Mouse (Mus musculus) ES-CJ7 (cell line): Measurements from ENCODE around the gene Cacnb1.

Experiments
- DNase-seq: peaks from one replicate; pipeline ENCODE4 v3.0.0; 2011; ENCODE audit warnings: low read depth, low spot score

Gene Cacnb1

DNA sequence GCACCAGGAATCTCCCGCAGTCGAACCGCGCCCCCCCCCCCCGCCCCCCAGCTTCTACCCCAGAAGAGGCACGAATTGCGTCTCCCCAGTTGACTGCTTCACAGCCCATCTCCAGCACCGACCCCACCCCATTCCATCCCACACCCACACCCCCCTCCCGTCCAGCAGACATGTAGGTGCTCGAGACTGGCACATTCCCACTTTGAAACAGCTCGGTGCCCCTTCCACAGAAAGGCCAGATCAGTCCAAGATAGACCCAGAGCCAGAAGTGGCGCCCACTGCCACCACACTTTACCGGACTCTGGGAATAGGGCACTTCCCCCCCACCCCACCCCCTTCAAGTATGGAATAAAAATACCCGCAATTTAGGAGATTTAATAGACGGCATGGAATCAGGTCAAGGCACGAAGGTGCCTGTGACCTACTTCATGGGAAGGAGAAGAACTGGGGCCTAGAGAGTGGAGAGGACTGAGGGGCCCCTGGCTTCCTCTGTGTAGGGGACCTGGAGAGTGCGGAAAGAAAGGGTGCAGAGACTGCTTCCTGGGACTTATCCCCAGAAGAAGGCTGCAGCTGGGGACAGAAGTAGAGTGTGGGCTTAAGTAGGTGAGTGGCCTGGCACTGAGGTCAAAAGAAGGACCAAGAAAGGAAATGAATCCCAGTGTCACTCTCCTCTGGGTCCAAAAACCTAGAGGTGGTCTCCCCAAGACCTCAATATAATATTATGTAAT is 35.9 kb downstream of the Cacnb1 start:
- DNase-seq = no peak

DNA sequence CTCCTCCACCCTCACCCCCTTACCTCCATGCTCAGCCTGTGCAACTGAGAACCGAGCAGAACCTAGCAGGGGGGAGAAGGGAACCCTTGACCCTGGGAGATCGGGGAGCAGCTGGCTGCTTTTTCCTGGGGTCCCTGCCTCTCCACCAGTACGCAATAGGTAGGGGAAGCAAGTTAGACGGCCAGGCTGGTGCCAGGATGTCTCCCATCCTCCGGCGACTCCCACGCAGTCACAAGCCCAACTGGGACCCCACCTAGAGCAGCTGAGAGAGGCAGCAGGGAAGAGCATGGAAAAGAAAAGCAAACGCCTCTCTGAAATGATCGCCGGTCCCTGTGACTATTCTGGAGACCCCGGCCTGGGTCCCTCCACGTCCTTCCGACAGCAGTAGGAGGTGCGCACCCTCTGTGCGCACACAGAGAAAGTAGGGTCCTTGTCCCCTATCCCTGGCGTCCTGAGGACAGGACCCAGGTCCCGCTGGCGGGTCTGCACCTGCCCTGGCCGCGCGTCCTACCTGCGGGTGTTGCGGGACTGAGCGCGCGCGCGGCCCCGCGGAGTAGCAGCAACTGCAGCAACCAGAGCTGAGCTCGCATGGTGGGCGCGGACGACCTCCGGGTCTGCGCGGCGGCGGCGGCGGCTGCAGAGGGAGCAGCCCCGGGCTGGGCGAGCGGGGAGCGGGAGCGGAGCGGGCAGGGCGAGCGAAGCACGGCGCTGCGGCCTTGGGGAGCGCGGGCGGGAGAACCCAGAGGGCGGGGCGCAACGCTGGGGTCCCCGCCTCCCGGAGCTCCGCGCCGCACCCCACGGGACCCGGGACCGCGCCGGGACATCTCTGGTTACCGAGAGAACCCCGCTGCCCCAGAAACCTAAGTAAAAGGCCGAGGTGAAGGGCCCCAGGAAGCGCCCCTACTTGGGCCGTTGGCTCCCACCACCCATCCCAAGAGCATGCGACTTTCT is 36.8 kb downstream of the Cacnb1 start, which contains the start of gene Plxdc1:
Gene Plxdc1, minus strand, starts transcription at position 718 of the 951 bp plus-strand sequence.
- DNase-seq = no peak

DNA sequence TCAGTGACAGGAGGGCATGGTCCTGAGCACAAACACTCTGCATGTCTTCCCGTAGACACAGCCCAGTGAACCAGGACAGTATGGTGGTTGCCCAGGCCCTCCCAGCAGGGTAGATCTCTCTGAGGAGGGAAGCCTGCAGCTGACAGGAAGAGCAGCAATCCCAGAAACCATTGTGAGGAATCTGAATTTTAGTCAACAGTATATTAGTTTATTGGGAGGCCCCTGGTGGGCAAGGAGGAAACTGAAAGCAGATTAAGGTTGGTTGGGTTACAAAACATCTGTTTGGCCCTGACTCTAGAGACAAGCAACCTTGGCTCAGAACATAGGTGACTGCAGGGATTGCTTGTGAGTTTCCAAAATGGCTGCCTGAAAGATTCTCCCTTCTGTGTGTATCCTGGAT is 38.9 kb downstream of the Cacnb1 start:
- peak; percentile 60 for DNase-seq

DNA sequence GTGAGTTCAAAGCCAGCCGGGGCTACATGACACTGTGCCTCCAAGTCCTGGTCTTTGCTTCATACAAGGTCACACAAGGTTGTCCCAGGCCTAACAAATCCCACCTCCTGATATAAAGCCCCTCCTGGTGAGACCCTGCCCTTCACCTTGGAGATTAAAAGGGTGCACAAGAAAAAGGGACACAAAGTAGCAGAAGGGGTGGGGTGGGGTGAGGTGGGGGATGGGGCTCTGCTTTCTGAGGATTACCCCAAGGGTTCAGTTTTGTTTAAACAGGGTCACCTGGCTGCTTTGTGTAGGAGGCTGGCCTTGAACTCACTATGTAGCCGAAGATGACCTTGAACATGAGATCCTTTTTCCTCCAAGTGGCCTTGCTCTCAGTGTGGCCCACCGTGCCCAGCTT is 39.3 kb downstream of the Cacnb1 start:
- DNase-seq = peak; percentile 86

DNA sequence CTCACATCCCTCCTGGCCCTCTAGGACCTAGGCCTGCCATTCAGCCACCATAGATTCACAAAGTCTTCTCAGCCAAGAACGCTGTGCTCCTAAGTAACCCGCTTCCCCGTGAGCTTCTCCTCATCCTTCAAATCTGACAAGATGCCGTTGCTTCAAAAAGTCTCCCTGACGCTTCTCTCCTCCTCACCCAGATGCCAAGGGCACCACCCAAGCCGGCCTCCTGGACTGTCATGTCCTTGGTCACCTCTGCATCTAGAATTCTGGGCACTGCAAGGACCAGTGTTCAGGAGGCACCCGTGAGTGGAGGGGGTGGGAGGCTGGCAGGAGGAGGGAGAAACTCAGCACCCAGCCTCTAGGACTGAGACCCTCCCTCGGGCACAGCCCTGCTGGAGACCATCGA is 40.1 kb downstream of the Cacnb1 start:
- DNase-seq = no peak

DNA sequence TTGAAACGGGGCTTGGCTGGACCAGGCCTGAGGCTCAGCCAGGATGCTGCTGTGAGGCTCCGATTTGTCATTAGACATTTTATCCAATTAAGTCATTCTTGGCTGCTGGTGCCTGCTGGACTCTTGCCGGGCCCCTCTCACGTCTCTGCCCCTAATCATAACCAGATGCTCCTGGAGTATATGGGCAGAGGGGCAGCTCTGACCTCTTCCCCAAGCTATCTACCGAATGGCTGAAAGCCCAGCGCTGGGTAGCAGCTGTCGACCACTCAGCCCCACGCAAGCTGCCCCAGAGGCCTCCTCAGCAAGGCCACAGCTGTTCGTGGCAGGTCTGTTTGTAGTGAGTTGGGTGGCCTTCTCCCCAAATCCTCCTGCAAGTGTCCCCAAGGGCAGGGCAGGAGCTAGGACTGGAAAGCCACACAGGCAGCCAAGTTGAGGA is 42.3 kb downstream of the Cacnb1 start:
- no peak for DNase-seq

DNA sequence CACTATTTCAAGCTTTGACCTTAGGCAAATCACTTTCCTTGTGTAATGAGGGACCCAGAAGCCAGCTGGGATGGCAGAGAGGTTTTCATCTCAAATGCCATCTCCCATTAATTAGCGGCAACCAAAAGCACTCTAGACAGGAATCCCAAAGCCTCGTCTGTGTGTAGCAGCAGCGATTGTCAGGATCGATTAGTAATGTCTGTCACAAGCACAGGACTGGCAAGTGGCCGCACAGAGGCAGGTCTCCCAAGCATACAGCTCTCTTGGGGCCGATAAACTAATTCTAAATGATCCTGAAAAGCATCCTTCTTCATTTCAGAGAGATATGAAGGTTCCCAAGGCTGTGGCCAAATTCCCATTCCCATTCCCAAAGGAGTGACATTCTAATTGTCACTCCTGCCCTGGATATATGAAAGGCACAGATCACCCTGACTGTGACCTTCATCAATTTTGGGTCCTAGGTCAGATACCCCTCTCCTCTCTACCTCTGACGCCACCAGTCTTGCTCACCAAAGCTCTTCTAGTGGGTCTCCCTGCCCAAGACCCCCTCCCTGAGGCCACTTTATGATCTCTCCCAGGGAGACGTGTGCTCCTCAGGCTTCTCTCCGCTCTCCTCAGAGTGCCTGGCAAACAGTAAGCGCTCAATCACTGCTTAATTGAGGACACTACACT is 42.9 kb downstream of the Cacnb1 start:
- peak; percentile 81 for DNase-seq

DNA sequence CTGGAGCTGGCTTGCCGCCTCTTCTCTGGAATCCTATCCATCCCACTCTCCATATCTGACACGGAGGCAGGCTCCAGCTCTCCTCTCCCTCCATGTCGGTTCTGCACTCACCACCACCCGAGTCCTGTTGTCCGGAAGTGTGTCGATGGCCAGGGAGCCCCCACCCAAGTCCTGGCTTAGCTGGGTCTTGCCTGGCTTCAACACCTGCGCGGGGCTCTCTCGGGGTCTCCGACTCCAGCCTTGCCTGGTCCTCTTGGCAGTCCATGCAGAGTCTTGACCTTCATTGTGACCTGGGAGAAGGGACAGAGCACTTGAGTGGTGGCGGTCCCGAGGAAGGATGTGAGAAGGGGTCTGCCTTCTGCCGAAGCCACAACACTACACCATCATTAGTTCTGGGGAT is 44.4 kb downstream of the Cacnb1 start:
- DNase-seq = no peak

DNA sequence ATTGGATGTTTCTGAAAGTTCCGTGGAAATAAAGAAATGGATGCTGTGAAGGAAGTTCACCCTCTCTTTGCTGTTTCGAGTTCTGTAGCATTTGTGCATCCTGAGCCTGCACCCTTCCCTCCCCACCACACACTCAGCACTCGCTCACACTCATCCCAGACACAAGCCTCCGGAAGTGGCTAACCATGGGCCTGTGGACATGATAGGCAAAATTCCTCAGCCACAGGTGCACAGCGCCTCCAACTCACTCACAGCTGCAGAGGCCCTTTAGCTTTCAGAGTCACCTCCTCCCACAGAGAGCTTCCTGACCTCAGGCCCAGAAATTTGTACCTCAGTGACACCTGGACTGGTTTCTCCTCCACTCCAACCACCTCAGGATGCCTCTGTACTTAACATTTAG is 45.0 kb downstream of the Cacnb1 start:
- no peak for DNase-seq

DNA sequence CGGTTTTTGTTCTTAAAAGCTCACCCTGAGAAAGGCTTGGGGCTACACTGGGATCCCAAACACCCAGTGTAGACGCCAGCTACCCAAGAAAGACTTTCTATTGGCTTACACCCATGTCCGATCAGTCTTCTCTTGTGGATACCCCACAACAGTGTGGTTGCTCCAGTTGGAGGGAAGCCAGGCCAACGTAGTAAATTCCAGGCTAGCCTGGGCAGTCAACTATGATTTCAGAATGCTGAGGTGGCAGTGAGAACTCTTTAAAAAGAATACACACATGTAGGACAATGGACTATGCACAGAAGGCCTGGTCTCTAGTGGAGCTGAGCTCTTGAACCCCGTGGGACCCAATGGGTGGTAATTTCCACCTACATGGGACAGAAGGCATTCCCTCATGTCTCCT is 48.1 kb downstream of the Cacnb1 start:
- DNase-seq = no peak

DNA sequence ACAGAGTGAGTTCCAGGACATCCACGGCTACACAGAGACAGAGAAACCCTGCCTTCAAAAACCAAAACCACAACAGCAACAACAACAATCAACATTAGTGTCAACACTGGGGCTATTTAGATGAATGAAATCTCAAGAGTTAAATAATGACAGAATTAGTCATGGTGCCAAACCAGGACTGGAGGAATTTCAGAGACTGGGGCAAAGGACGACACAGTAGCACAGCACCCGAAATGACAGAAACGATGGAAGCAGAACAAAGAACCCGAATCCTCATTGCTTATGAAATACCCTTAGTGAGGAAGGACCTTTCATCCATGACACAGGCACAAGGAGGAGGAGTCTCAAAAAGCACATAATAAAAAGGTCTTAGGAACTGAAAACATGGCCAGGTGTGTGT is 48.7 kb downstream of the Cacnb1 start:
- no peak for DNase-seq

DNA sequence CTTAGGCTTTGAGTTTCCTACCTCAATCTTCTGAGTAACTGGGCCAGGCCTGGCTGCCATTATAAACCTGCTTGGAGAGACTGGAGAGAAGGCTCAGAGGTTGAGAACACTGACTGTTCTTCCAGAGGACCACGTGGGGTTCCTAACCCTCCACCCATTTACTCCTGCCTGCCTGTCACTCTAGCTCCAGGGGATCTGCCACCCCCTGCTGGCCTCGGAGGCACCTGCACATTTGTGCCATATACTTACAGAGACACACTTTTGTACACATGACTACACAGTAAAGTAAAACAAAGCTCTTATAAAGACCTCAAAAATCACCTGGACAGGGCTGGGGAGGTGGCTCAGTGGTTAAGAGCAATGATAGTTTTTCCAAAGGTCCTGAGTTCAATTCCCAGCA is 50.4 kb downstream of the Cacnb1 start:
- DNase-seq = peak; percentile 87

DNA sequence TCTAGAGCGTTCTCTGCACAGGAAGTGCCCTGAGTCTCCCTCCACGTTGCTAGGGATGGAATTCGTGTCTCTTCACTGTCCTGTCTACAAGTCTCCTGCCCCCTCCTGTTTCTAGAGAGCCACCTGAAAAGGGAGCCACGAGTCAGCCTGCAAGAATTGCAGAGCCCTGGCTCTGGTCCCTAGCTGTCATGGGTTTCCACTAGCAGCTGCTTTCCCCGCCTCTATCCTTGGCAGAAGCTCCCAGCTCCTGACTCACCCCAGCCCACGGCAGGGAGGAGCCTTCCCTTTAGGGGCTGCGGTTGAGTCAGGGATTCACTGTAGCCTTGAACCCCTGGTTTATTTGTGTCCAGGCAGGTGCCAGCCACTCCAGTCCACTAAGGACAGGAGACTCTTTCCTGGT is 51.6 kb downstream of the Cacnb1 start:
- no peak for DNase-seq

DNA sequence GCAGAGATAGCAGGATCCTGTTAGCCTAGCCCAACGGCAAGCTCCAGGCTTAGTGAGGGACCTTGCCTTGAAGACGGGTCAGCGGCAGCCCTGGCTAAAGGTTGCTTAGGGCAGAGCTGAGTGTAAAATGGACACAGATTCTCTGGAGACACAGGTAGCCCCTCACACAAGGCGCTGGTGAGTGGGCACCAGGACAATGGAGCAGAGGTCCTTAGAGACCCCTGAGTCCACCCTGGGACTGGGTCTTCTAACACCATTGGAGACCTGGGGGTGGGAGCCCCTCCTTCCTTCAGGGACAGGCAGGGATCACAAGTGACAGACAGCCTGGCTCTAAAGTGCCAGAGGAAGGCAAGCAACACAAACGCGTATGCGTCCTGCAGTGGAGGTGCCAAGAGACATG is 52.1 kb downstream of the Cacnb1 start:
- DNase-seq = no peak

DNA sequence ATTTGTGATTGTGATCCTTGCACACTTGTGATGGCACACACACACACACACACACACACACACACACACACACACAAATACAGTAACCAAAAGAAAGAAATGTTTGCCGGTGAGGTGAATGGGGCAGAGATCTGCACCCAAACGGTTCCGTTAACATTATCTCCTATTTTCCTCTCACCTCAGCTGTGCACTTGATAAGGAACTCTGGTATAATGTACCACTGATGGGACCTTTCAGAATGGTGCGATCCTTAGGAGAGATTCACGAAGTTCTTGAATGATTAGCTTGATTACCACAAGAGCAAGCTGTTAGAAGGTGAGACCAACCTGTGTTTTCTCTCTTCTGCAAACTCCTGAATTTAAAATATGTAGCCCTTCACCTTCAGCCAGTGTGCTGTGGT is 54.4 kb downstream of the Cacnb1 start:
- no peak for DNase-seq

DNA sequence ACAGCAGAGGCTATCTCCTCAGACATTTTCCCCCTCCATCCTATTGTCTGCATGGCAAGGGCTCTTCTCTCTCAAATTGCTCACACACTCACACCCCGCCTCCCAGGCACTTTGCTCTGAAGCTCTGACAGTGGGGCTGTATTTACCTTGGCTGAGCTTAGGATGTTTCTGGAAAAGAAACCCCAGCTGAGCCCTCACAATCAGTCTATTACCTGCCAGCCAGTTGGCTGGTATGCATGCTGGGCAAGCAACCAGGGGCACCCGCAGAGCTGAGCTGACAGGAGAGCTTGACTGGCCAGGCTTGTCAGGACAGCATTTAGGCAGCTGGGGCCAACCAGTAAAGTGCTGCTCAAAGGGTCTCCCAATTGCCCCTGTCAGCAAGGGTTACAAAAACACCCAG is 55.7 kb downstream of the Cacnb1 start:
- no peak for DNase-seq

DNA sequence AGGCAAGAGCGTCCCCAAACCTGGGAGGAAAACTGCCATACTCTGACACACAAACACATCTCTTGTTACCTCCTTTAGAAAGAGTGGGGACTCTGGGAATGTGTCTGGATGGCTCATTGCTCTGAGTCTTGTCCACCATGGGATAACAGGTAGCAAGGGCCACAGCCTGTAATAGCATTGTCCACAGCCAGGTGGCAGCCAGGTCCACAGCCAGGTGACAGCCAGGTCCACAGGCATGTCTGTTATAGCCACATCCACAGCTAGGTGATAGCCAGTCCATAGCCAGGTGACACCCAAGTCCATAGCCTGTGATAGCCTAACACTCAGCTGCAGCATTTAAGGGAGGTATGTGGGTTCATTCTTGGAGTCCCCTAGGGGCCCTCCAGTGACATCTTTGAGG is 61.9 kb downstream of the Cacnb1 start:
- no peak for DNase-seq

DNA sequence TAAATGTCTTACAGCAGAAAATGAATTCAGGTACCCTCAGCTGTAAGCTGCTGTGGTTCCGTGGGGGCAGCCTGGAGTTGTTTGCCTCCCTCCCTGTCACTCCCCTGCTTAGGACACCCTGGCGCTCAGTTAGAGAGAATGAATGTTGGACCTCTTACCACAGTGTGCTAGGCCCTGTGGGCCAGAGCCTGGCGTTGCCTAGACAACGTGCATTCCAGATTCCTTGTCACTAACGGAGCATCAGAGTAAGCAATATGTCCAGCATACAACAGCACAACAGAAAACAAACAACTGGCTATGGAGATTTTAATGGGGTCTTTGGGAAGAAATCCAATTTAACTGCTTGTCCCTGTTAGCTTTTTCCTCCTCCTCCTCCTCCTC is 63.5 kb downstream of the Cacnb1 start:
- DNase-seq = no peak

DNA sequence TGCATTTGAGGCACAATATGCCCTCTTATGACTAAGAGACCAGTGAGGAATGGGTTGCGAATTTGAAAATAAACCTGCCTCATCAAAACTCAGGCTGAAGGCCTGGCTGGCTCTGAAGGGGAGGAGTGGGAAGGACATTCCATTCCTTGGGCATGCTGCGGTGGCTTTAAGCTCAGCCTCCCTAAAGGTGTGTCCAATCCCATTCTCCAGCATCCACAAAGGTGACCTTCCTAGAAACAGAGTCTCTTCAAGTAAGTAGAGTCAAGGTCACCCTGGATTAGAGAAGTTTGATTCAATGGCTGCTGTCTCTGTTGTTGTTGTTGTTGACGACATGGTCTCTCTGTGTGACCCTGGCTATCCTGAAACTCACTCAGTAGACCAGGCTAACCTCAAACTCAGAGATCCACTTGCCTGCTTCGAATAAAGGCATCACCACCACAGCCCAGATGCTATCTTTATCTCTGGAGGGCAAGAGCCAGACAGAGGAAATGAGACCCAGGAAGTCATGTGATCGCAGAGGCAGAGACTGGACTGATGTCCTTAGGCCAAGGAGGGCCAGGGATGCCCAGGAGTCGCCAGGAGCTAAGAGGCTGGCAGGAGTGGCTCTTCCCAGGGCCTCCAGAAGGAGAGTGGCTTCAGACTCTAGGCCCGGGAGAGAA is 64.1 kb downstream of the Cacnb1 start:
- DNase-seq = peak; percentile 80

DNA sequence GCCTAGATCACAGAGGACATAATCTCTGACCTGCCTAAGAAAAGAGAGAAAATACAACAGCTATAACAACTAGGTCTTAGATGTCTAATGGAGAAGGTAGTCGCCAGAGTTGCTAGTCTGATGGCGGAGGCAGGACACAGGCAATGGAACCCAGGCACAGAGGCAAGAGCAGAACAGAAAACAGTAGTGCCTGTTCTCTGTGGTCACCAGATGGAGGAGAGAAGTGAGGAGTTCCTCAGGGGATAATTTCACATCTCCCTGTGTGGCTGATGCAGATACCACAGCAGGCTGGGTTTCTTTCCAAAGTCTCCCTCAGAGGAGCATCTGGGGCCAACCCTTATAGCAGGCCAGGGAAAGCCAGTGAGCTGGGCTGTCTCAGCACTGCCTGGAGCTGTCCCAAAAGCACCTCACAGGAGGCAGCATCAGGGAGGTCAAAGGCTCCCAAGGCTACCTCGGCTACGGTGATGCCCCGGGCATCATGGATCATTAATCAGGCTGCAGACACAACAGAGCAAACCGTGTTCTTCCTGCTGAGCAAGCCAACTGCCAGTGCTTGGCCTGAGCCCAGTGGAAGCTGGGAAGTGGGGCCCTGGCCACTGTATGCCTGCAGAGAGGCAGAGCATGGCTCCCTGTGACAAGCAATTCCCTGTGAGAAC is 65.8 kb downstream of the Cacnb1 start:
- DNase-seq = no peak

DNA sequence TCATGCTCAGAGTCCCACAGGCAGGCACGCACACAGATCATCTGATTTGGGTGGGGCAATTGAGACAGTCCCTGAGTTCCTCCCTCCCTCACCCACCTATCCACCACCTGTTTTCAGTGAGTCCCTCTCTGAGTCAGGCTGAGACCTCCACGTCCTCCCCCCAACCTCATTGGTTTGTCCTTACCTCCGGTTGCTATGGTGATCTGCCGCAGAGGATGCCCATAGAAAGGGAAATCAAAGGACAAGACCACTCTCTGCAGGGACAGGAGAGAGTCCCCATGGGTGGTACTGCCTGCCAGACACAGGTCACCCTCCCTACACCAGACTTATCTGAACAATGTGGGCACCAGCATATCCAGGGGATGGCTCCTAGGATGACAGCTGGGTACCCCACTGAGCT is 66.9 kb downstream of the Cacnb1 start:
- DNase-seq = no peak
